Mouse (Mus musculus) frontal cortex, postnatal 25 days (tissue): ENCODE measurements around the gene Ccdc191.
A peak's percentile ranks its signal among the peaks of the same experiment; 100 is the strongest.

ENCODE experiments used
- DNase-seq, 2 experiments: peaks; one replicate each; pipeline ENCODE4 v3.0.0; 2022; ENCODE audit warnings: low spot score in 2 of 2

Gene Ccdc191

DNA sequence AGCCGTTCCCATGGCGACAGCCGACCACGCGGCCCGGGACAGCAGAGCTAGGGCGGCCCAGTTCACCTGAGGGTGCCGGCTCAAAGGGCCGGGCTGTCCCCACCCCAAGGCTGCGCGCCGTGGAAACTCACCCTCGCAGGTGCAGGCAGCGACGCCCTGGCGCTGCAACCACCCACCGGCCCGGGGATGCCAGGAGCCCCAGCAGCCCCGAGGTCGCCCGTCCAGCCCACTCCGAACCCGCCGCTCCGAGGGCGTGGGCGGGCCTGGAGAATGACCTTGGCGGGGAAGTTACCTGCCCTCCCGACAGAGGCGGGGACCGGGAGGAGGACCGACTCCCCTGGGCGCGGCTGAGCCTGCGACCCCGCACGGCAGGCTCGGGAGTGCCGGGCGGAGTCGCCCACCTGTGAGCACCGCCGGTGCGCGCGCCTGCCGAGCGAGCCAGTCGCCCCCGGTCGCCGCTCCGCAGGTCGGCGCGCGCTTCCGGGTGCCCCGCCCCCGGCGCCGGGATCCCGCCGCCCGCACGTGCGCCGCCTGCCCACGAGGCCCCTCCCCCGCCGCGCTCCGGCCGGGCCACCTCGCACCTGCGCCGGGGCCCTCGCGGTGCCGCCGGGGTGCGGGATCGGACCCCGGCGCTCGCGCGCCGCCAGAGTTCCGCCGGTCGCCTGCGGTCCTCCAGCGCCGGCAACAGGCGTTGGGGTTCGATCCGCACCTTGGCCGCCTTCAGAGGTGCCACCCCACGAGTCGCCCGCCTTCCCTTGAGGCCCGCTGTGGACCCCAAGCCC lies 89.9 kb downstream of the Ccdc191 start, which contains the start of gene Zdhhc23:
Zdhhc23 (minus strand) TSS at position 464 of the 782 bp plus-strand sequence.
- DNase-seq: peak in 1 of 2 experiments; percentile 21

- peak in 1 of 2 experiments; percentile 15 for DNase-seq
Measured at GRCm38 (mm10) chr16:43980110-43980609, 90.6 kb downstream of the Ccdc191 start.

GRCm38 (mm10) chr16:43986299-43986698 lies 96.7 kb downstream of the Ccdc191 start:
- no peak for DNase-seq

DNA sequence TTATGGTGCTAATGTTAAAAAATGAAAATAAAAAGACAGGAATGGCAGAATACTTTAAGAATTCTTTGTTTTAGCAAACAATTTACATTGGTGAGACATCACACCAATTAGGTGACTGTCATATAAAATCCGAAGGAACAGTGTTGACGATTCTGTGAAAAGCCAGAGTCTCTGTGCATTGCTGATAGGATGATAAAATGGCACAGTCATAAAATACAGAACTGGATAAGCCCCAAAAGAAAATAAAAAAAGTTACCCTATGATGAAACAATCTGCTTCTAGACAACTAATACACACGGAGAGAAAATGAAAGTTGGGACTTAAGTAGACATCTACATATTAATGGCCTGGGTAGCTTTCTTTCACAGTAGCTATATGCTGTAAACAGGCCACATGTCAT lies 105.0 kb downstream of the Ccdc191 start:
- DNase-seq: no peak

DNA sequence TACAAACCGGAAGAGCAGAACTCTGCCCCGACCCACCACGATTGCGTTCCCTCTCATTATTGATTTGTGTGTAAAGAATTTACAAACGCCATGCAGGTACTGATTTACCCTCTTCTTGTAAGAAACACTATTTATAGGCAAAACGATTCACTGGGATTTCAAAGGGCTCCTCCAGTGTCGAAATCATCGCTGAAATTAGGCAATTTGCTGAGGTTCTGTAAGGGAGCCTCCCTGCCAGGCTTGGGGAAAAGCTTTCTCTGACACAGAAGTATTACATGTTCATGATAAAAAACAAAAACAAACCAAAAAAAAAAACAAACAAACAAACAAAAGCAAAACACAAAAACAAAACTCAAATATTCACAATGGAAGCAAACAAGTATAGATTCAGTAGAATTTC lies 109.5 kb downstream of the Ccdc191 start:
- no peak for DNase-seq

GRCm38 (mm10) chr16:43999541-43999940 lies 109.9 kb downstream of the Ccdc191 start:
- no peak for DNase-seq

DNA sequence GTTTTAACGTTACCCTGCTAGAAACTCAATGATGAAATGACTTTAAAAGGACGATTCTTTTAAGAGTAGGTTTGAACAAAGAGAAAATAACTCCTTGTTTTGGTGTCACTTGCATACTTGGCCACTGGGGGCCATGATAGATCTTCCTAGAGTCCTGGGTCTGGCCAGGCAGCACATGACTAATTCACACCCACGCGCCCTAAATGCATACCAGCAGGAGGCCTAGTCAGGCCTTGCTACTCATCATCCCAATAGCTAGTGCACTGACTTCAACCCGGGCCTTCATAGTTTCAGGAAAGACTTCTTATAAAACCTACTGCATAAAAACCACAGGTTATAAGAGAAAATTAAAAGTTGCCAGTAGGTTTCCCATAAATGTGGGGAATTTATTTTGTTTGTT lies 112.5 kb downstream of the Ccdc191 start:
- no peak for DNase-seq

DNA sequence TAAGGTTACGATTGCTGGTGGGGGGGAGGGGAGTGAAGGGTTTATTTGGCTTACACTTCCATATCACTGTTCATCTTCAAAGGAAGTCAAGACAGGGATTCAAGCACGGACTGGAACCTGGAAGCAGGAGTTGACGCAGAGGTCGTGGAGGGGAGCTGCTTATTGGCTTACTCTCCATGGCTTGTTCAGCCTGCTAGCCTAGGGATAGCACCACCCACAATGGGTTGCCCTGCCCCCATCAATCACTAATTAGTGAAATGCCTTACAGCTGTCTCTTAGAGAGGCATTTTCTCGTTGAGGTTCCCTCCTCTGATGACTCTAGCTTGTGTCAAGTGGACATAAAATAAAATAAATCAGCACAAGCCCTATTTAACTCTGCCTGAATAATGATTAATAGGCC lies 121.4 kb downstream of the Ccdc191 start:
- DNase-seq: no peak
